Mouse (Mus musculus): Measurements from ENCODE around the gene Cdh12. TPM values are rescaled to one million over a fixed set of nuclear protein-coding genes. Genes with fewer than 3 reads are reported as not detected.
"Not testable (repeated sequence)": the region's sequence is repeated elsewhere in the genome, so short reads cannot be mapped to it uniquely, and the experiment has no call there.

Gene Cdh12
- 10 to 100 TPM; 27.0 to 28.9 TPM for total RNA-seq (2021)

DNA sequence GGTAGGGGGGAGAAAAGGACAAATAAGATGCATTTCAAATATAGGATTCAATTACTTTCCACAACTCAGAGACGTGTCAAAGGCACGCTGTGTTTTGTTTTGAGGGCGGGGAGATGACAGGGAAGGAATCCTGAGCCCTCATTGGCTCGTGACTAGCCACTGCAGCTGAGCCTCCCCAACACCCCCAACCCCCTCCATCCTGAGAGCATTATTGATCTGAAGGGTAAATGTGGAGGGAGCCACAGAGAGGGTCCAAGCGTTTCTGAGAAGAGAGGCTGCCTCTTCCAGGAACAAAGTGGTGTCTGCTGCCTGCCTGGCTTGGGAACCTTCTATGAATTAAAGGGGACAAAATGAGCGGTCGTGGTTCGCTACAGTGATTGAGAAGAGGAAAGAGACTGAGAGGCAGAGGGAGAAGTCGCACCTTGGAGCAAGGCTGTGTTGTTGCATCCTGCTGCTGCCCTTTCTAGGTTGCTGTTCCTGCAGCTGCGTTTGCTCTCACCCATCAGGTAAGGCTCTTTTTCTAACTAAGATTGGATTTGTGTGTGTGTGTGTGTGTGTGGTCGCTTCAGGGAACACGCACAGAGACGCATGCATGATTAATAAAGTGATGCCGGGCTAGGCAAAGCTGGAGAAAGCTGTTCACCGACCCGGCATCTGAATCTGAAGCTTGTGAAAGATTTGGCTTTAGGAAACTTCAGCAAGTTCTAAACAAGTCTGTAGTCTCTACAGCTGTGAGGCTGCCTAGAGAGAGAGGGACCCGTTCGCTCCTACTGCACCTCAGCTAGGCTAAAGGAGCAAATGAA lies at the start of gene Cdh12:
TSS of gene Cdh12 (plus strand) at position 405 of the 803 bp plus-strand sequence.
- peak; percentile 55 to 58 for DNase-seq

DNA sequence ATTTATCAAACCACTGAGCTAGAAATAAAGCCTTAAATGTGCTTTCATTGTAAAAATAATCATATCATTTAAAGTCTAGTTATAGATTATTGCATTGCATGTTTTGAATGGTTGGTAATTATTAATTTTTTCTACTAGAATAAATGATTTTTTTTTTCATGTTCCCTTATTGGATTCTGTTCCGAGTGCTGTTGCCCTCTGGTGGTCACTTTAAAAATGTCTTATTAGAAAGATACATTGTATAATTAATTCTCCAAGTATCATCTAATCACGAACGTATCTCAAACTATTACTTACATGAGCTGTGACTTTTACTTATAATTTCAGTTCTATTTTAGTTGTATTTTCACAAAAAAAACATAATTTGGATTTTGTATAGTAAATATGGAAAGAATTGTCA lies 45.5 kb upstream of the Cdh12 start:
- no peak for DNase-seq

DNA sequence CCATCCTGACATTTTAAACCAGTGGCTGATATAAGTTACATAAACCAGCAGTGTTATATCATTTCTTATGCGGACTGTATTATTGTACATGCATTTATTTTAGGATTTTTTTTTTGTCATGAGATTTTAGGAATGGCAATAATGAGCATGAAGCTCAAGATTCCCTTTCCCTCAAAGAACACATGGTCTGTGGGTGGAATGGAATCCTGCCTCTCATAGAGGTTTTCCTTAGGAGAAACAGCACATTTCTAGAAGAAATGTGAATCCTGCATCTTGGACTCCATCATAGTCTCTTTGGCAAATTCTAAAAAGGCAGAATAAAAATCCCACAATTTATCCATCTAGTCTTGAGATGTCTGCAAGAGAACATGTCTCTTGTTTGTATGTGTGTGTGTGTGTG lies 35.7 kb upstream of the Cdh12 start:
- no peak for DNase-seq

DNA sequence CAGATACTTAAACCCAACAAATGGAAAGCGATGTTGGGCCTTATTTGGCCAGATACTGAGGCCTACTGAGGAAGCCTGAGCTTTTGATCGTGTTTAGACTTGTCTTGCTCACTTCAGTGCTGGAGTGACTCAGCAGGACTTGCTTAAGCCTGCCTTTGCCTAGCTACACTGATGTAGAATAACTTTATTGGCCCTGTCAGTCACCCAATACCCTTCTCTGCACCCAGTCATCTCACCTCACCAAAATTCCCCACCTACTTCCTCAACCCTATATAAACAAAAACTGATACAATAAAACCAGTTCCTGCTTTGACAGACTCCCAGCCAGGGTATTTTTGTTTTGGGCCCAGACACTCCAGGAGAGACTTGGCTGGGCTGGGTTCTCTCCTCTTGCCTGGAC lies 12.7 kb upstream of the Cdh12 start:
- DNase-seq = no peak

DNA sequence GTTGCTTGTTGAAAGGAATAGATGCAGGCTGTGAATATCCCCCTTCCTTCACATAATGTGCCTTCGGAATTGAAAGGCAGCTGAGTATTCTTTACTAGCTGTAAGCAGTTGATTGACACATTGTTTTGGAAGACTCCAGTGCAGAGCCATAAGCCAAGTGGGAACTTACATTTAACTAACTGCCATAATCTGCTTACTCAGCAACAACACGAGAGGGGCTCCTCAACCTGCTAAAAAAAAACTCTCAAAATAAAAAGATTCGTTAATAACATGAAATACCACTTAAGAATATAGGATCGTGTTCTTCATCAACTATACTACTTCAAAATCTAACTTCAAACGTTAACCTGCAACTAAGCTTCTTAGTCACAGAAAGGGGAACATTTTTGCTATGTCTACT lies 1.5 kb downstream of the Cdh12 start:
- no peak for DNase-seq

DNA sequence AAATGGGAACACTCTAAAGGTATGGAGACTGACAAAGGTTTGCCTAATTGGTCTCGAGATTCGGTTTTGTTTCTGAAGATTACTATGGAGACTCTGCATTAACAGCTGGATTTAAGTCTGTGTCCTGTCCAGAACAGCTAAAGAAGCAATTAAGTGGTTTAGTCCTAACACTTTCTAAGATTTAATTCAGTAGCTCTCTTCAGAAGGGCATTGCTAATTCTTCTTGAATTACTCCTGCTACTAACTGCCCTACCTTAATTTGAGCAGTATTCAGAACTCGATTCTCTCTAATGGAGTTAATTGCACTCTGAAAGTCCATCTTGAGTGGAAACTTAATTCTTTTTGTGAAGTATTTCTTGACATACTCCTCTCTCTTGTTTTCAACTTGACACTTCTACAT lies 9.4 kb downstream of the Cdh12 start:
- DNase-seq = no peak

DNA sequence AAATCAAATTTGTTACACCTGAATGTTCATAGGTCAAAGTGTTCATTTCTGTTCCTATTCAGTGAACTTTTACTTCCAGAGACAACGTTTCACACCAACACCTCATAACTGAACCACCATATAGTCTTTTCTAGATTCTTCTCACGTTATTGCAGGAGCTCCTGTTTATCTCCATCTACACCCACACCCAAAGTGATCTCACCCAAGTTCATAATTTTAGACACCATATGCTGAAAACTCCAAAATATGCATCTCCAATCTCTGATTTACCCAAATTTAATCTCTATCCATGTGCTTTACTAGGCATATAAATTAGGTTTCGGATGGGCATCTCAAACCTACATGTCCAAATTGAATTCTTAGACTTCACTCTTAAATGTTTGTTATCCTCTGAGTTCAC lies 13.4 kb downstream of the Cdh12 start:
- DNase-seq = no peak

DNA sequence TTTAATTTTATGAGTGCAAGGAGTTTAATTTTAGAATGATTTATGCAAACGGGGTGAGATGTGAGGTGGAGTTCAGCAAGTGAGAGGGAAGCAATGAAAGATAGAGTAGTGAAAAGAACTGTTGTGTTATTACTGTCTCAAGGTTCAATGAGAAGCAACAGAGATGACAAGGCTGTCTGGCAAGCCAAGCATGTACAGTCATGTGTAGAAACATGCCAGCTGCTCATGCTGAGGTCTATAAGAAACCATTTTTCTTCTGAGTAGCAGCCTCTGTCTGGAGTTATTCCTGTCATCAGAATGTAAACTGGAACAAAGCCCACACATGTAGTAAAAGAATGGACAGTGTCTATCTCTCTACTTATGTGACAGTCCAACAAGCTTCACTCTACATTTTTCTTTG lies 14.5 kb downstream of the Cdh12 start:
- DNase-seq = no peak

DNA sequence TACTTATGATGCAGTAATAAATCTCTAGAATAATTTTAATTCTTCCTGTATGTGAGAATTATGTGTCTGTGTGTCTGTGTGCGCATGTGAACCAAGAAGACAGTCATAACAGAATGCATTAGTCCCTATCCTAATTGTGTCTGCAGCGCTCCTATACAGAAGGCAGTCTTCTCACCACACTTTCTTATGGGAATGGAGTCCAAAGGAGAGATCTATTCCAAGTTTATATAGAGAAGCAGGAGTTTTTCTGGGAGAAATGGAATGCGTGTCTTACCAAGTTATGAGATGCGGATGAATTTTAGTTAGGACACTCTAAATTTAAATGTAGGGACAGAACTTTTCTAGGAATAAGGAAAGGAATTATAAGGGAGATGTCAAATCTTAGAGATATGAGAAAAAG lies 101.9 kb downstream of the Cdh12 start:
- DNase-seq = no peak

DNA sequence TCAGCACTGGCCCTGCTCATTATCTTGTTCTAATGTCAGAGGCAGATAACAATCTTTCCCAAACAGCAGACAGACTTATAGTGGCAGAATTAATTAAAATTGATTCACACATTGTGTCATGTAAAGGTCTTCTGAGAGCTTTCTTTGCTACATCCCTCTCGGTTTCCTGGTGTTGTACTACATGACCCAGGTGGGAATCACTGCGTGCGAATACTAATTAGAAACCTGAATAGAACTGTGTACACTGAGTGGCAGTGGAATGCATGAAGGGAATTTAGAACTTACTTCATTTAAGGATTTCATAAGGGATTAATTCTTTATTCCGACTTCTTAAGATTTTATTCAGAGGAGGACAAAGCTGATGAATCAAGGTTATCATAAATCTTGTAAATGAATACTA lies 121.9 kb downstream of the Cdh12 start:
- no peak for DNase-seq

DNA sequence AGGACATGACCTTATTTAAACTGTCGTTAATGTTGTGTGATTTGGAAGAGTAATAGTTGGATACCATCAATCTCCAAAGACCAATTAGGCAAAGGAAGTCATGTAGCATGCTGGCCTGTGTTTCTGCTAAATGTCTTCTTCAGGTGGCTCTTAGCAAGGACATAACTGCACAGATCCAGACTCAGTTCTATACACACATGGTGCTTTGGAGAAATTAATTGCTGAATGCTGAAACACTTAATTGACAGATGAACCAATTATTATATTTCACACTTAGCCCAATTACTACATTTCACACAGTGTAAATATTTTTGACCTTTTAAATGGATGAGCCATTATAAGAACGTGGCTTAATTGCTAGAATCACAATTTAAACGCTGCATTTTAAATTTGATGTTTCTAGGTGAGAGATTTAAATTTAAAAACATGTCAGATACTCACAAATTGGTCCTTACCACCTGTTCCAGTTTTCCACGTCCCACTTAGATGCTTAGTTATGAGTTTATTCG lies 133.6 kb downstream of the Cdh12 start:
- no peak for DNase-seq

DNA sequence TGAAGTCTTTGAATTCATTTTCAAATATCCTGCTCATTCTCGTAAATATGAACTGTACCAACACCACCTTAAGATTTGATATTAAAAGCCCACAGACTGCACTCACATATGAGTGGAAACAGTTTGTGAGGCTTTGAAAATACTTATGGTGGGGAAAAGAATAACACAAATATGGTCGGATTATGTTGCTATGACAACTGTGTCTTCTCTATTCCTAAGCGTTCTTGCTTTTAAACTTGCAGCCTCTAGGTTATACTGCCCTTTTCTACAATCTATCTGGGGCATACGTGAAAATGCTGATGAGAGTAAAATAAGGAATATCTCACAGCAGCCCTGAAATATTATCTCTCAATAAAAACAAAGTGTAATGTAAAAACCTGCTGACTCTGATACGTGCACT lies 142.5 kb downstream of the Cdh12 start:
- no peak for DNase-seq

DNA sequence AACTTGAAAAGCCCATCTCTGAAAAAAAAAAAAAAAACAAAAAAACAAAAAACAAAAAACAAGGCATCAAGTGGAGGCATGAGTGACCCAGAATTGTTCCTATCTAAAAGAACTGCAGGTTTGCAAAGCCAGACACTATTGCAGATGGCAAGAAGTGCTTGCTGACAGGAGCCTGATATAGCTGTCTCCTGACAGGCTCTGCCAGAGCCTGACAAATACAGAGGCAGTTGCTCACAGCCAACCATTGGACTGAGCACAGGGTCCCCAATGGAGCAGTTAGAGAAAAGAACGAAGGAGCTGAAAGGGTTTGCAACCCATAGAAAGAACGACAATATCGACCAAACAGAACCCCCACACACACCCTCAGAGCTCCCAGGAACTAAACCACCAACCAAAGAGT lies 156.7 kb downstream of the Cdh12 start:
- DNase-seq = not testable (repeated sequence)

DNA sequence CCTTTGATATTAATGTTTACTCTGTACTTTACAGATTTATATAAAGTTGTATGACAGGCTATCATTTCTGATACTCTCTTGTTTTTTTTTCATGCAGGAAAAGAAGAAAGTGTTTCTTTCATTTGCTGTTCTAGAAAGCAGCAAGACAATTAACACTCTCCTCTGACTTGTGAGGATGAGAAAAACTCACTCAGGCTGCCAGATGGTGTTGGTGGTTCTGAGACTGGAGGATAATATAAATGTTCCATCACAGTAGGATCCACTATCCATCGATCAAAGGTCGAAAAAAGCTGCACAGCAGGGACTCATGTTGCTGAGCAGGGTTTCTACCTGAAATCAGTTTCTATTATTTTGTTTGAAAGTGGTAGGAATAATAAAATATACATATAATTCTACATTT lies 185.5 kb downstream of the Cdh12 start:
- DNase-seq = no peak

DNA sequence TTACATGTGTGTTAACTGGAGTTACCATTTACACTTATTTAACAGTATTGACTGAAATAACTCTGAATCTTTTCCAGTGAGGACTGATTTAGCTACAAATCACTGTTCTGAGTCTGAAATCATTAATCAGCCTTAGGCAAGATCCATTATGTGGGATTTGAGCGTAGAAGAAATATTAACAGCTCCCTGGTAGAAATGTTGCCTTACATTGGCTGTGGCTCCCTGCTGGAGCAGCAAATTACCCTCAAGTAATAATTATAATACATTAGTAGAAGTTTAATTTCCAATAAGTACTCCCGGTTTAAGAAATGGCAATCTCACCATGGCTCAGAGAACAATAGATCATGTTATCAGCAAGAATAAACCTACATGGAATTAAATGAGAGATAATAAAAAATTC lies 190.1 kb downstream of the Cdh12 start:
- DNase-seq = no peak

DNA sequence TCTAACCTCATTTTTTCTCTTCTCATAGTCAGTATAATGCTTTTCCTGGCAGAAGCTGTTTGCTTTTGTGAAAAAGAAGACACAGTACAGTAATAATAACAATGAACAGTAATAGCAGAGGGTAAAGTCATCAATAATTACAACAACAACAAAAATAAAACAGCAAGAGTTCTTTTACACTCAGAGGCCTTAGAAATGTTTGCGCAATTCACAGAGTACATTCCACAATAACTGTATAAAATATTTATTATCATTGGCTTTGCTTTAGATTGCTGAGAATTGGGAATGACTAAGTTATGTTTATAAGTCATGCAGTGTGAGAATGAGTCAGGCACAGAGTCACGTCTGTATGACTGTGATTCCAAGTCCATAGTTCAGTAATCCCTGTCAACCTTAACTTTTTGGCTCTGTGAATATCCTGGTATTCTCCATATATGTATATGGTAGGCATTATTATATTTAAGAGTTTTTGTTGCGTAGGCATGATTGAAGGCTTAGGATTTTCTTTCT lies 193.9 kb downstream of the Cdh12 start:
- no peak for DNase-seq

DNA sequence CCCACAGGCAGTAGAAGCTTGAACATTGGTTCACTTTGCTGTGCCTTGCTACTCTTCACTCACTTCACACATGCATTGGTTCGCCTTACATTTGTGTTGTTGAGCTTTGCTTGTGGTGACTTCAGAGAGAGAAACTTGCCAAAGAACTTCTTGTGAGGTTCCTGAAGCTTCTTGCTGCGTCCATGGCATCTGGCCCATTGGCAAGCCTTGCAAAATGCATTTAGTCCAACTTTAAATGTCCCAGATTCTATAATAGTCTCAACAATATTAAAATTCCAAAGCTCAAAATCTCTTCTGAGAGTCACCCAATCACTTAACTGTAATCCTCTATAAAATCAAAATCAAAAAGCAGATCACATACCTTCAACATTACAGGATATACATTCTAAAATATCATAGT lies 211.2 kb downstream of the Cdh12 start:
- no peak for DNase-seq

DNA sequence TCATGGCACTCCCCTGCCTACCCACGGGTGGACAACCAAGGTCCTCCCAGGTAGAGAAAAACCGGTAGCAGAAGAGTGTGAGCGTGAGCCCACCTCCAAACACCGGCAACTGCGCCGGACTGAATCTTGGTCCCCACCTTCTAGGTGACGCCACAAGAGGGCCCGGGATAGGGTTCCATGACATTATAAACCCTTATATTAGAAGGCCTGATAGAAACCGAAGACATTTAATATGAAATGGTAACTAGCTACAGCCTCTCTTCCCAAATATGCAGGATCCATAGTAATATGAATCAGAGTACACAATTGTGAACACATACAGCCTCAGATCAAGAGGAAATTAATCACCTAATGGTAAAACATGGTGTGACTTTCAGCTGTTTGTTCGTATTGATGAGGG lies 217.6 kb downstream of the Cdh12 start, which contains the start of gene Acot10:
TSS of gene Acot10 (minus strand) at position 101 of the 400 bp plus-strand sequence.
- no peak for DNase-seq

DNA sequence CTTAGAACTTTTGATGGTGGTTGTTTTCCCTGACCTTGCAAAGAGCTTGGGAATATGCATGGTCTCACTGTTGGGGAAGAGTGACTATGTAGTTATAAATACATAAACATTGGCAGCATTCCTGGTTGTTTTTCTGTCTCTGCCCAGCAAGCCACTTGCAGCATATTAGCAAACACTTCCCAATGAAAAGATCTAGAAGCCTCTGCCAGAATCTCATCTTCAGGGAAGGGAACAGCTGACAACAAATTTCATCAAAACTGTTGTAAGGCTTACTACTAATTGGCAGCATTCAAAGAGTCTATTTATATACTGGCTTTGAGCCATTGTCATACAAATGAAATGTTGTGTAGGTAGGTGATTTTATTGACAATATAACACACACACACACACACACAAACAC lies 218.3 kb downstream of the Cdh12 start:
- DNase-seq = no peak

DNA sequence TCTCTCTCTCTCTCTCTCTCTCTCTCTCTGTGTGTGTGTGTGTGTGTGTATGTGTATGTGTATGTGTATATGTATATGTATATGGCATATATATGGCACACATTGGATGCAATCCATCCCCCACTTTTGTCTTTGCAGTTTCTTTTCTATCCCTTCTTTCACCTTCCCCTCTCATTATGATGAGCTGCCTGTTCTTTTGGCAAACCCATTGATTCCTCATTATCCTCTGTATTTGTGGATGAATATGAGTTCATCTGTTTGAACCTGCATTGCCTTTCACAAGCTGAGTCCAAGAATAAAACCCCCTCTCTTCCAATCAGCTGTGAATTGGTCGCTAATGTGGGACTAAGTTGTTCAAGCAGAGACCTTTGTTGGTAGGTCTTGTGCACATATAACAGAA lies 218.9 kb downstream of the Cdh12 start:
- no peak for DNase-seq

DNA sequence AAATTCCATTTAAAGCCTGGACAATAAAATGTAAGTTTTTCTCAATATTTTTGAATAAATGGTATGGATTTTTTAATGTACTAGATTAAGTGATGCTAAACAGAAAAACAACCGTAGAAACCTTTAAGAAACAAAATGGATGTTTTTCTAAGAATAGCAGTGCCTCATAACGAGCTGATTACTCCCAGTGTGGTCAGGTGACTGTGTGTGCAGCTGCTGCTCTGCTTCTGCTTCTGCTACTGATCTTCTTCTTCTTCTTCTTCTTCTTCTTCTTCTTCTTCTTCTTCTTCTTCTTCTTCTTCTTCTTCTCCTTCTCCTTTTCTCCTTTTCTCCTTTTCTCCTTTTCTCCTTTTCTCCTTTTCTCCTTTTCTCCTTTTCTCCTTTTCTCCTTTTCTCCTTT lies 220.4 kb downstream of the Cdh12 start:
- not testable (repeated sequence) for DNase-seq

DNA sequence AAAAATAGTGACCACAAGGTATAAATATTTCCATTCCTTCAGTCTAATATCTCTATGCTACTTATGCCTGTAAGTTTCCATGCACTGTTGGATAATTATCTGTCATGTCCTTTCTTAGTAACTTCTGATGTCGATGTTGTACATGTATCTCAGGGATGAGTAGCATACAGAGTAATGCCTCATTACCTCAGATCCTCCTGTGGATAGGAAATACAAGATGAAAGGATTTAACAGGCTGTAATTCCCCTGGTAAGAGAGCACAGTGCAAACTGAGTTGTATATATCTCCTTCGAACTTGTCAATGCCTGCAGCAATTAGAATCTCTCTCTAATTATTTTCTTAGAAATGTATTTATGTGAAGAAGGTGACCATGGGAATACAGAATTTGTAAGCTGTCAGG lies 233.7 kb downstream of the Cdh12 start:
- DNase-seq = no peak

DNA sequence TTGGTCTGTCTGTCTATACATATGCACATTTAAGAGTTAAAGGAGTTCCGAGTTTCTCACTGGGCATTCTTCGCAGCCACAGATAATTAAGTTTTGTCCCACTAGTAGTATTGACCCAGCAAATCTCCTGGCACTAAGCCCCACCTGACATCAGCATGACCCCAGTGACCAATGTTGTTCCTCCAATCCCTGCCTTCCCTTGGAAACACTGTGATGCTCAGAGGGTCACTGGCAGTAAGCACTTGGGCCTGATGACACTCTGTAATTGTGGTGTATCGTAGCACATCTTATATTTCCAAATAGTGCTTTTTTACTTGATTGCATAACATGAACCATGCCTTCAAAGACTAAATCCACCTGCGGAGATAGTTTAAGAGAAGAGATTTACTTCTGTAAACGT lies 235.1 kb downstream of the Cdh12 start:
- no peak for DNase-seq

DNA sequence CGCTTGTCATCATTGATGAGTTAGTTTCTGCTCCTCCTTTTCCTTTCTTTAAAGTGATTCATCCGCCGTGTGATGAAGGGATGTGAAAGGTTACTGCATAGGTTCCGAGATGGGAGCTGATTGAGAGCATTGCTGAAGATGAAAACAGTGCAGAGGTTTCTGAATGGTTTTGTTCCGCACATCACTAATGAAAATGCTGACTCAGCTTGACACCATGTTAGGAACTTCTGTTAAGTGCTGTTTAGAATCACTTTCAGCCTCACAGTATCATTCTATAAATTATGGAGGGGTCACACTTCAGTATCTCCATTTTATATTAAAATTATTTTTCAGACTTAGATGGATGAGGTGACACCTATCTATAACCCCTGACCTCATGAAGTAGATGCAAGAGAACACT lies 247.2 kb downstream of the Cdh12 start:
- DNase-seq = no peak

Measured in layer of hippocampus, postnatal 36 days (tissue).